Mouse (Mus musculus) cerebellum, adult (tissue): ENCODE data around the gene Lmtk2.
A peak's percentile ranks its signal among the peaks of the same experiment; 100 is the strongest.

Experiments used
- ATAC-seq: cut with Nextera tagmentation; 2 replicates; pipeline ENCODE4 v1.9.2; 2017; ENCODE audit warnings: mild to moderate bottlenecking, moderate library complexity, mixed read lengths; ENCODE audit not compliant: insufficient number of reproducible peaks, low FRiP score, low TSS enrichment

Gene Lmtk2

DNA sequence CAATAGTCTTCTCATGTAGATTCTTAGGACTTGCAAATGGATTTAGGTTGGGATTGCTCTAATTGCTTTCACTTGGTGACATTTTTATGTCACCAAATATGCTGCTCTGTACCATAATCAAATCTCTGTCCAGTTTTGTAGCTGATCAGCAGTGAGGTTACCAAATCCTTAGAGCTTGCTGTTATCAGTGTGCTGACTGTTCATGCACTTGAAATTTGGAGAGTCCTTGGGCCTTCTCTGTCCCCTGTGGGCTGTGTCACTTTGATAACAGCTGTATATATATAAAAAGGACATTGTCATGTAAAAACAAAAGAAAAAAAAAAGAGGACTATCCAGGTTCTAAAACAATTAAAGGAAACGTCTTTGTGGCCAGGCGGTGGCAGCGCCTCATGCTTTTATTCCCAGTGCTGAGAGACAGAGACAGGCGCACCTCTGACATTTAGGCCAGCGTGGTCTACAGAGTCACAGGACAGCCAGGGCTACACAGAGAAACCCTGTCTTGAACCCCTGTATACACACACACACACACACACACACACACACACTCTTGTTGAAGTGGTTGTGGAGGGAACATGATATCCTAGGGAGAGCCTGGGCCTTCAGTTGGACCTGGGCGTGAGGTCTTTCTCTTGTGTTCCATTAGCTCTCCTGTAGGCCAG, 5.4 kb downstream of the Lmtk2 start:
- no peak for ATAC-seq

DNA sequence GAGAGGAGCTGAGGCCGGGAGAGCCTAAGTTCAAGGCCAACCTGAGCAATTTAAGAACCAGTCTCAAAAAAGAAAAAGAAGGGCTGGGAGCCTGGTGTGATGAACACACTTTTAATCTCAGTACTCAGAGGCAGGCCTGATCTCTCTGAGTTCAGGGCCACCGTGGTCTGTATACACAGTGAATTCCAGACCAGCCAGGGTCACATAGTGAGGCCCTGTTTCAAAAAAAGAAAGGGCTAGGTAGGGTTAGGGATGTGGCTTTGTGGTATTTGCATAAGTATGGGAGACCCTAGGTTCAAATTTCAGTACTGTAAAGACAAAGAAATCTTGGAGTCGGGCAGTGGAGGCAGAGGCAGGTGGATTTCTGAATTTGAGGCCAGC, 5.9 kb downstream of the Lmtk2 start:
- ATAC-seq, result no peak

DNA sequence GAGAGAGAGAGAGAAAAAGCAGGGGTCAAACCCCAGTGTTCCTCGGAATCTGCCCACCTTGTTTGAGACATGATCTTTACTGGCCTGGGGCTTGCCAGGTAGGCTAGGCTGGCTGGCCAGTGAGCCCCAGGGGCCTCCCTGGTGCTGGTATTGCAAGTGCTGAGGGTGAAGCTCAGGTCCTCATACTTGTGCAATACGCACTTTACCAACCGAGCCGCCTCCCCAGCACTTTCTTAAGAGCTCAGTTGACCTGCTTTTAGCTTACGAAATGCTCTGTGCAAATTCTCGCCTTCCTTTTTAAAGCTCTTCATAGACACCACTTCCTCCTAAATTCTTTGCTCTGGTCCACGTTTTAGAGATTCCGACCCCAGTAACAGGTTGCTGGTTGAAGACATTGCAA, 9.0 kb downstream of the Lmtk2 start:
- no peak for ATAC-seq

DNA sequence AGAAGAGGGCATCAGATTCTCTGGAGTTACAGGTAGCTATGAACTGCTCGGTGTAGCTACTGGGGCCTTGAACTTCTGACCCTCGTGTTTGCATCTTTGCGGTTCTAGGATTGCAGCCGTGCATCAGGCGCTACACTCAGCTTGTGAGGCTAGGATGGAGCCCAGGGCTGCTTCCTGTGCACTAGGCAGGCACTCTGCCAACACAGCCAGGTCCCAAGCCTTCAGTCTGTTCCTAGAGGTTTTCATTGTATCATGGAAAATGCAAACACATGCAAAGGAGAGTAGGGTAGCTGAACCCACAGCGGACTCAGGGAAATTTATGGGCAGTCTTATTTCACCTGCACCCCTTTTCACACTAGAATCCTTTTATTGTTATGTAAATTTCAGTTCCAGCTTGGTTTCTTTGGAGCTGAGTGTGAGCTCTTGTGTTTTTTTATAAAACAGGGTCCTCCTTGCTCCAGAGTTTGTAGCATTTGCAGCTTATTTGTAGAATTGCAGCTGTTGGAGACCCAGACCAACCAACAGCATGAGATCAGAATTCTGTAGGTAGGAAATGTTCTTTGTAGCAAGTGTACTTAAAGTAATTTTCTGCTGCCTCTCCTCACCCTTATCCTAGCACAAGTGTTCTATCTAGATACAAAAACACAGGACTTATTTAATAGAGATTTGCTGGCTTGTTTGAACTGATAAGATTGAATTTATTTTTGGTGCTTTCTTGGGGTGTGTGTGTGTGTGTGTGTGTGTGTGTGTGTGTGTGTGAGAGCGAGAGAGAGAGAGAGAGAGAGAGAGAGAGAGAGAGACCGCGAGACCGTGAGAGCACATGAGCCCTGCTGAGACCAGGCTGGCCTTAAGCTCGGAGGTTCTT, 12.6 kb downstream of the Lmtk2 start:
- ATAC-seq, result no peak

DNA sequence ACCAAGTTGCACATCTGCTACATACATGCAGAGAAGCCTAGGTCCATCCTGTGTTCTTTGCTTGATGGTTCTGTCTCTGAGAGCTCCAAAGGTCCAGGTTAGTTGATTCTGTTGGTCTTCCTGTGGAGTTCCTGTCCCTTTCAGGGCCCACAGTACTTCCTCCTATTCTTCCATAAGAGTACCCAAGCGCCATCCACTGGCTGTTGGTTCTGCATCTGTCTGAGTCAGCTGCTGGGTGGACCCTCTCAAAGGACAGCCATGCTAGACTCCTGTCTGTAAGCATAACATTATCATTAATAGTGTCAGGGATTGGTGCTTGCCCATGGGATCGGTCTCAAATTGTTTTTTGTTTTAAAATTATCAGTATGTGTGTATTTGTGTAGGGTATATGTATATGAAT, 13.8 kb downstream of the Lmtk2 start:
- no peak for ATAC-seq

DNA sequence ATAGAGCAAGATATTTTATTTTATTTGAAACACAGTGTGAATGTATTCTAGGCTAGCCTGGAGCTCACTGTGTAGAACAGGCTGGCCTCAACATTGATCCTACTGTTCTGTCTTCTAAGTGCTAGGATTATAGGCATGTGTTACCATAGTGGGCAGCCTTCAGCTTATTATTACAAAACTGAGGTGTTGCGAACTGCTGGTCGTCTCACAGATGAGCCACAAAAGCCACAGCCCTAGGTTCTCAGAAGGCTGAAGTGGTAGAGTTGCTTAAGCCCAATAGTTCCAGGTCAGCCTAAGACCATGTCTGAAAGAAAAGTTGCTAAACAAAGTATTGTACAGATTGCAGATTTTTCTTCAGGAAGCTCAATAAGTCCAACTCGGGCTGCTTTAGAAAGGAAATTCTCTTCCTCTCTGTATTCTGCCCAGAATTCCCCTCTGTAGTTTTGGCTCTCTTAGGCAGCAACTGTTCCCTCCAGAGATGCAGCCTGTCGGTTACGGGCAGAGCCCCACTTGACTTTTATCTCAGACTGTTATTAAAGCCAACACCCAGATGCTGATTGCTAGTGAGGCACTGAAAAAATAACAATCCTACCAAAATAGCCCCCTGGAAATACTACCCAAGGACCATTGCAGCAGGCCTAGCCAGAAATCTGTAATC, 14.9 kb downstream of the Lmtk2 start:
- no peak for ATAC-seq

DNA sequence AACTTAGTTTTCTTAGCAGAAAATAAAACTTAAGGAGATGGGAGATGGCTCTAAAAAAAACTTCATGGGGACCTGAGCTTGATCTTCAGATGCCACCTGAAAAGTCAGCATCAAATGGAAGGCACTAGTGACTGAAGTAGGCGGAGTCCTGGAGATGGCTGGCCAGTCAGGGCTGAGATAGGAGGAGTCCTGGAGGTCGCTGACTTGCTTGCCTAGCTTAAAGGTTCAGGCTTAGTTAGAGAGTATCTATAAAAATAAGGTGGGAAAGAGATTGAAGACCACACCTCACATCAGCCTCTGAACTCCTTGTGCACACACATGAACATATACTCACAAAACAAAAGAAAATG, 15.4 kb downstream of the Lmtk2 start:
- no peak for ATAC-seq

DNA sequence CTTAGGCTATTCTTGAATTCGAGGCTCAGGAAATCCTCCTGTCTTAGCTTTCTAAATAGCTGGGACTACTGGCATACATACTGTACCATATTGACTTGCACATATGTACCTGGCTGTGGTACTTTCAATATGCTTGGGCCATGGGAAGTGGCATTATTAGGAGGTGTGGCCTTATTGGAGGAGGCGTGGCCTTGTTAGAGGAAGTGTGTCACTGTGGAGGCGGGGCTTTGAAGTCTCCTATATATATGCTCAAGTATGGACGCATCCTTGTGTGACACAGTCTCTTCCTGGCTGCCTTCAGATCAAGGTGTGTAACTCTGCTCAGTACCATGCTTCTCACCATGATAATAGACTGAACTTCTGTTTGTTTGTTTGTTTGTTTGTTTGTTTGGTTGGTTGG, 18.0 kb downstream of the Lmtk2 start:
- no peak for ATAC-seq

DNA sequence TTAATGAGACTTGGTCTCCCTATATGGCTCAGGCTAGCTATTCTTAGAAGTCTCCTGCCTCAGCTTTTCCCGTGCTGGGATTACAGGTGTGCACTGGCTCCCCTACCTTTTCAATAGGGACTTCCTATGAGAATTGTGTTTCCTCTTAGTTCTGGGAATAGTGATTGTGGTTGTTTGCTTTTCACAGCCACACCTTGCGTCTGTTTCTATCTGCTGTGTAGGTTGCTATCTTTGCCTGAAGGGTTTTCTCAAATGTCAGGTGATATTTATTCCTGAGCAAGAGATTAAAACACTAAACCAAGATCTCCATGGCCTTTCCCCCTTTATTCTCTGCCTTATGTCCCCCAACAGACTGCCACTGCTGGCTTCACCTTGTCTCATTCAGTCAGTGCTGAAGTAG, 19.1 kb downstream of the Lmtk2 start:
- ATAC-seq, result no peak

DNA sequence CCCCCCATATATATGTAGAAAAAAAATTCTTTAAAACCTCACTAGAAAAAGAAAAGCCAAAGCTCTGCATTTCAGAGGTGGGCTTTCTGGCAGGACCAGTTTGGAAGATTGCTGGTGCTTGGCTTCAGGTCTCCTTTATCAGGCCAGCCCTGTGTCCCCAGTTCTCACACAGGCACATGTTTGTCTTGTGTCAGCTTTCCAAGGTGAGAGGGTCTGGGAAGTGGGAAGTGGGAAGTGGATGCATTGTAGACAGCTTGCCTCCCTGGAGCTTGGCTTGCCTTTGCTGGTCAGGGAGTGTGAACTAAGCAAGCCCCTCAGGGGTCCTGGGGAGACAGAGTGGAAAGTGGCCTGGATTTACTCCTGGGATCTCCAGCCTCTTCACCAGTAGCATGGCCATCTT, 21.3 kb downstream of the Lmtk2 start:
- ATAC-seq, result no peak

DNA sequence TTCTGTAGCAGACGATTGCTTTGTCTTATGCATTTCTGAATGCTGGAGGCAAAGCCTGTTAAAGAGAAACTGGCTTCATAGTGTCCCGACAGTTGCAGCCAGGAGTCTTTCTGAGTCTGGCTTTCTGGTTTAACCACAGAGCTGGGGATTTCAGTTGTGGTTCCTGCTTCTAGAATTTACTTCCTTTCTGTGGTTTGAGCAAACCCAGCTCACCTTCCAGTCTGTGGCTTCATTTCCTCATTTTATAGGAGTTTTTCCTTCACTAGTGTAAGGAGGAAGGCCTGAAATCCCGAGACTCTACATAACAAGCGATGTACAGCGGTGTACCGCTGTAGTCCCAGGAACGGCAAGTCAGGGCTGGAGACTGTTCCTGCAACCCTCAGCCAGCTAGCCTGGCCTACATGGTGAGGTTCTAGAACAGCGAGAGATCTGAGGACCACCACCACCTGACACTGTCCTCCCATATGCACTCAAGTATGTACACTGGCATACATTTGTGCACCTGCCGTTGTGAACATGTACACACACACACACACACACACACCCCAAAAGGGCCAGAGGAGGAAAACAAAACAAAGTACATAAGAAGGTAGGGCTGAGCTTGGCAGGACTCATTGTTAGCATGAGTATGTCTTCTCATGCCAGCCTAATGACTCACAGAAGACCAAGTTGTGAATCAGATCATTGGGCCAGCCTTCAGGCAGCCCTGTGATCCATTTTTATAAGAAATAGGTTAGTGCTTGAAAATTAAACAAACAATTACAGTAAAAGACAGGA, 25.9 kb downstream of the Lmtk2 start:
- ATAC-seq, result no peak

DNA sequence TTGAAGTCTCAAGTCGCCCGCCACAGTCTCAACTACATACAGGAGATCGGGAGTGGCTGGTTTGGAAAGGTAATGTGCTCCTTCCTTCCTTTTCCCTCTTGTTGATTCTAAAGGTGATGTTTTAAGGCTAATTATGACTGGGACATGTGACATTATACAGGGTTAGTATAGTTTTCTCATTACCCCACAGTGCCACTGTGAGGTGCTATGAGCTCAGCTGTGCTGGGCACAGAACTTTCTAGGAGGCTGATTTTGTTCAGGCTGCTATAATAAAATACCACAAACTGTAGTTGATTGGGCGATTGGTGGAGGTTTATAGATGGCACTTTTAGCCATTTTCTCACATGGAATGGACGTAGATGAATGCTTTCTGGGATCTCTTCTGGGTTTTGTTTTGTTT, 43.3 kb downstream of the Lmtk2 start:
- no peak for ATAC-seq

DNA sequence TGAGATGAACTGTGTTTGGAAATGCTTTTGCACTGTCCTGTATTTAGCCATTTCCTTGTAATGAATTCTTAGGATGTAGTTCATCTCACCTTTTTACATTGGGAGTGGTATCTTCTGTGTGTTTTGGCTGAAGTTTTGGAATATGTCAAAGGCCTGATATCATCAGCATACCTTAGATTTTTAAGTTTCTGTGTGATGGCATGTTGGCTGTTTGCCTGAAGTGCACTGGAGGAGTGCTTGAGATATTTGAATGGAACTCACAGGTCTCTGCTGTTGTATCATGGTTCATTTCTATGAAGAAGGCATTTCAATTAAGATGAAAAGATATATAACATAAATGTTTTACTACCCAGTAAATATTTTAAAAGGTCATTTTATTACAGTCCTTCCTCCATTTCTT, 46.7 kb downstream of the Lmtk2 start:
- ATAC-seq, result no peak

DNA sequence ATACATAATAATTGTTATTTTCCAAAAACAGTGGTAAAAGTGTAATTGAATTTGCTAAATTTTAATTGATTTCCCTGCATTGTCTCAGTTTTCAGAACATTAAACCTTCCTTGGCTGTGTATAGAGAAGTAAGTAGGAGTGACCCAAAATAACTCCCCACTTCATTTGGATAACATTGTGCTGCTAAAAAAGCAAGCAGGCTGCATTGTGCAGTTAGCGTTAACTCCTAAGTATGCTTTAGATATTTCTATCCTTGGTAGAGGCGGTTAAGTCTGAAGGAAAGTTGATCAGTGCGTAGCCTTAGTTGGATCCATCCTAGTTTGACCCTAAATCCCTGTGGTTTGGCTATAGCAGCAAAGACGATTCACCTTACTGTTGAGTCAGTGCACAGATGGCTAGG, 49.3 kb downstream of the Lmtk2 start:
- ATAC-seq, result no peak

DNA sequence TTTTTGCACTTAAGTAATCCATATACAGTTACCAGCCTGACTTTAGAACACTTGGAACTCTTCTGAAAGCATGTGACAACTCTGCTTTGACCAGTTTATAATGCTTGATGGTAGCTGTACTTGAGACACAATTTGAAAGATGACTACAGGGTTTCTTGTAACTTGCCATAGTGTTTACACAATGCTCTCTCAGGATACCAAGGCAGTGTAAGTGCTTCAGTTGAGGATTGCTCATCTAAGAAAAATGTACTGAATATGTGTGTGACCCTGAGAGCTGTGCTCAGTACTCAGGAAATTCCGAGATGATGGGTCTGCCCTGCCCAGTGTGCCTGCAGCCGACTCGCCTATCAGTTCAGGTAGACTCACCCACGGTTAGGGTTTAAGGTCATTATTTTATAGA, 51.0 kb downstream of the Lmtk2 start:
- ATAC-seq, result no peak

DNA sequence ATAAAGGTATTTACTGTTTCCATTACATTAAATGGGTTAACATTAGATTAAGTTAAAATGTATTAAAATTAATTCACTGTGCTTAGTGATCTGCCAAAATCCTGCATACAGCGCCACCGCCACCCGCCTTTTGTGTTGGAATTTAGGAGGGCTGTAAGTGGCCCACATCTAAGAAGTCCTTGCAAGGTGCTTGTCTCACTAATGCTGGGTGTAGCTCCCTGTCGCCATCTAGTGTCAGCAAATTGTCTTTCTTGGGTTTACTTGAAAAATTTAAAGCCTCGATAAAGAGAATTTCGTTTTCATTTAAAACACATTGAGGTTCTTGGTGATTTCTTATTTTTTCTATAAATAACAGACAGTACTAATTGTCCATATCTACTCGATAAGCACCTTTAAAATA, 54.3 kb downstream of the Lmtk2 start:
- no peak for ATAC-seq

DNA sequence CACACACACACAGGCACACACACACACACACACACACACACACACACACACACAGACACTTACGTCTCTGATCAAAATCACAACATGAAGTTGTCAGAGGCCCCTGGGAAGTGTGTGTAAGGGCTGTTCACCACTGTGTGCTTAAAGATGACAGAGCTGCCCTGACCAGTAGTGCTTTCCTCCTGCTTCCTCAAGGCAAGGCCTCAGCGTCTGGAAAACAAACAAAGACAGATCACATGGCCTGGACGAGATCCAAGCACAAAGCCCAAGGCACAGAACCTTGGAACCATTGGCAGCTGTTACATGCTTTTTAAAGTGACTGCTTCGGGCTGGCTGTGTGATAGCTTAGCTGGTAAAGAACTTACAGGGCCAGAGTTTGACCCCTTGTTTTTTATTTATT, 58.4 kb downstream of the Lmtk2 start:
- no peak for ATAC-seq

DNA sequence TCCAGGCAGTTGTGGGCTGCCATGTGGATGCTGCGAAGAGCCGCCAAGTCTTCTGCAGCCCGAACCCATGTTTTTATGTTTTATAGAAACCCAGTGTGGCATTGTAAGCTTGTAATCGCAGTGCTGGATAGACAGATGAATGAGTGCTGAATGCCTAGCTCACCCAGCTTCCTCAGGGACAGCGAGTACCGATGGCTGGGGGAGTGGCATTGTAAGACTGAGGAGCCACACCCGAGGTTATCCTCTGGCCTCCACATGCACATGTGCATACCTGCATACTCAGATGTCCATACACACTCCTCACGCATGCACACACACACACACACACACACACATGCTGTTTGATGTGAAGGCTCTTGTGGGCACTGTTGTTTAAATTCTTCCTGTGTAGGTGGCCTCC, 58.9 kb downstream of the Lmtk2 start:
- ATAC-seq, result no peak

DNA sequence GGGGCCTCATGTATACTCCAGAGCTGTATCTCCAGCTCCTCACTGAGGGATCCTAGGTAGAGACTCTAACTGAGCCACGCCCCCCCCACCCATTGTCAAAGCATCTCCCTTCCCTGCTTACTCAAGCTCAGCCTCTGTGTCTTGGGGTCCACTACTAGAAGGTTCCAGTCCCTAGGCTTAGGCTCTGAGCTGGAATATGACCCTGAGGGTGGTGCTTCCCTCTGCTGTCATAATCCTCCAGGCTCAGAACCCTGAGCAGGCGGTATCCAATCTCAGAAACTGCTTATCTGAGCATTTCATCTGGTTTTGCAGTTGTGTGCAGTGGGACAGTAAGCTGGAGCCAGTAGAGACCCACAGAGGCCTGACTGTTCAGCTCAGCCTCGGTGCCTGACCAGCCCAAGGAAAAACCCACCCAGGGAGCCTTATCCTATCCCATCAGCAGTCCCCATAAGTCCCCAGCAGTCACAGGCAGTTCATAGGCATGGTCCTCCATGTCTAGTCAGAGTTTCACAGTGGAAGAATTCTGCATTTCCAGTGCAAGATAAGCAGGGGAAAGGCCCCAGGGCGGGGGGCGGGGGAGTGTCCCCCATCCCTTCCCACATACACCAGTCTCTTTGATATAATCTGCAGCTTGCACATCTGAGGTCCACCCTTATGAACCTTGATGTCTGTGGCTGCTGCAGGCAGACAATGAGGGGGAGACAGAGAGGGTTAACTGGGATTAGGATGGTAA, 62.0 kb downstream of the Lmtk2 start:
- ATAC-seq, result no peak

DNA sequence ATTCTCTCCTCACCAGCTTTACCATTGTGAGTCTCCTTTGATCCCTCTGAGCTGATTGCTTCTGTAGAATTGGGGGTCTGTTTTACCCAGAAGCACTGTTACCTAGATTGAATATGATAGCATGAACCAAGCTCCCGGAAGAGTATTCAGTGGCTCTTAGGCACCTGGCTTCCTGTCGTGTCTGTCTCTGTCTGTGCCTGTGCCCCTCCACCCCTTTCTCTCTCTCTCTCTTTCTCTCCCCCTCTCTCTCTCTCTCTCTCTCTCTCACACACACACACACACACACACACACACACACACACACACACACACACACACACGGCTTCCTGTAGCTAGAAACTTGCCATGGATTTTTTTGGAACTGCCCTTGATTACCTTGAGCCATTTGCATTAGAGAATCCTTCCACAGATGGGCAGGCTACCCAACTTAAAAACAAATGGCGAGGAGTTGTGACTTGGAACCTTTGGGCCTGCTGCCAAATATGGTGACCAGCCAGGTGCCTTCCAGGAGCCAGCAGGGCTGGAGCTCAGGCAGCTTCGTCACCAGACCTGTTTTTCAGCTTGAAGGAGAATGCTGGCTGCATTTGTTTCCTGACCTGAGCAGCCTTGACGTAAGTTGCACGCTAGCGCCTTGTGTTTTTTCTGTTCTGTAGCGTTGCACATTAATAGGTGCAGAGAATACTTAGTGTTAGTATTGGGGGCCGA, 62.7 kb downstream of the Lmtk2 start:
- peak; percentile 58; the same call in 1 of the 2 replicates for ATAC-seq
